Mouse (Mus musculus): ENCODE results near the gene Clstn2. TPM values are rescaled to one million over a fixed set of nuclear protein-coding genes. Genes with fewer than 3 reads are reported as not detected.

Clstn2 gene
- polyA plus RNA-seq, 1 experiment, result 1.9 TPM

DNA sequence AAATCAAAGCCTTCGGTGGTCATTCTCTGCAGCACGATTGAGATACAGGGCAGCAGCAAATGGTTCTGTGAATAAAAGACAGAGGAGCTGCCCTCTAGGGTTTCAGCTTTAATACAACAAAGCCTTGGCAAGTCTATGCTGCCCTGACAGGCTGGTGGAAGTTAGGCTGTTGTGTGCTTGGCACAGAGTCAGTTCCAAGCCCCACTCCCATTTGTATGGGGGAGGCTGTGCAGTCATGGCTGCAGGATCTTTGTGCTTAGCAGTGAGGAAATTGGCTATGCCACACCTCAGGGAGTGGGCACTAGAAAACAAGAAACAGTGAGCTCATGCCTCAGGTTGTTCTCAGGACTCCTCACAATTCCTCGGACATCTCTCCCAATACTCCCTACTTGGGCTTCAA is 384.6 kb downstream of the Clstn2 start:
- no peaks in the 10 kb centered on the region for H3K36me3 ChIP-seq (ENCODE audit: control insufficient read depth, insufficient read depth, low read length)
- H3K4me1 ChIP-seq (ENCODE audit: control insufficient read depth, insufficient read depth, low read length), result no peaks in the 10 kb centered on the region
- no peak for DNase-seq
- WGBS, result 48% methylated on average over 3 of the region's 3 CpGs
- no peak overlapping the region for H3K27ac ChIP-seq (ENCODE audit: insufficient read depth, low read depth, low read length)
- no peak for TF ChIP-seq CTCF (conservative IDR thresholded peaks at IDR 0.05; ENCODE audit: insufficient read depth, insufficient read length, low read depth, low read length)
- no peak for TF ChIP-seq POLR2A (IDR thresholded peaks at IDR 0.05; ENCODE audit: low read depth, low read length)
- H3K4me3 ChIP-seq (ENCODE audit: insufficient read depth, low read depth, low read length), result no peak overlapping the region
- H3K27me3 ChIP-seq (replicated peaks; ENCODE audit: control insufficient read depth, insufficient read depth, low read length), result no peaks in the 10 kb centered on the region

DNA sequence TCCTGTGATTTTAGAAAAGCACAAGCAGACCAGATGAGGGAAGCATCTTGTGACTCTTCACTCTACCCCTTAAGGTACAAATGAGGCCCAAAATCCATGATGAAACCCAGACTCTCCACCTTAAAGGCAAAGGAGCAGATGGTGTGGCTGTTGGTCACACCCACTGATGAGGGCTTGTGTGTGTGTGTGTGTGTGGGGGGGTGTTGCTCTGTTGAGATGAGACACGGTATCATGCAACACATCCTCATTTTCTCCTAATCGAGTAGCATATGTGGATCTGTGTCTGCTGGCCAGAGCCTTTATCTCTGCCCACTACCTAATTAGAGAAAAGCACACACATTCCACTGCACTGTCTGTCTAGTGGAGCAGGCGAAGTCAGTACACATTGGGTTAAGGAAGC is 387.2 kb downstream of the Clstn2 start:
- WGBS, result 81% methylated on average over 3 of the region's 3 CpGs
- no peaks in the 10 kb centered on the region for H3K27me3 ChIP-seq (replicated peaks; ENCODE audit: control insufficient read depth, insufficient read depth, low read length)
- no peaks in the 10 kb centered on the region for H3K36me3 ChIP-seq (ENCODE audit: control insufficient read depth, insufficient read depth, low read length)
- no peak overlapping the region for H3K4me3 ChIP-seq (ENCODE audit: insufficient read depth, low read depth, low read length)
- TF ChIP-seq POLR2A (IDR thresholded peaks at IDR 0.05; ENCODE audit: low read depth, low read length) (no peak), CTCF (conservative IDR thresholded peaks at IDR 0.05; ENCODE audit: insufficient read depth, insufficient read length, low read depth, low read length) (no peak)
- no peak for DNase-seq
- H3K27ac ChIP-seq (ENCODE audit: insufficient read depth, low read depth, low read length), result no peak overlapping the region
- H3K4me1 ChIP-seq (ENCODE audit: control insufficient read depth, insufficient read depth, low read length), result no peaks in the 10 kb centered on the region

DNA sequence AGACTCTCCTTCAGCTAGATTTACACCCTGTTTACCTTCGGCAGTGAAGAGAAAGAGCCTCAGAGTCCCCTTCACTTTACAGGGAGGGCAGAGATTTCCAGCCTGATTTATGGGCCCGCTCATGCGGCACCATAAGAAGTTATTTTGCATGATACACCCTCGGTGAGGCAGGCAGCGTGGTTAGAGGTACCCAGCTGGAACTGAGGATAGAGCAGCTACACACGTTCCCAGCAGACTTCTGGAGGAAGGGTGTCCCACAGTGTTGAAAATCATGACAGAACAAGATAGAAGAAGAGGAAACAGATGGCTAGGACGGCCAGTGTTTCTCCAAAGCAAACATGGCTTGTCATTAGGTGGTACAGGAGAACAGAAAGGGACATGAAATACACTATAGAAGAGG is 390.6 kb downstream of the Clstn2 start:
- no peak overlapping the region for H3K27ac ChIP-seq (ENCODE audit: insufficient read depth, low read depth, low read length)
- H3K4me3 ChIP-seq (ENCODE audit: insufficient read depth, low read depth, low read length), result no peak overlapping the region
- no peaks in the 10 kb centered on the region for H3K36me3 ChIP-seq (ENCODE audit: control insufficient read depth, insufficient read depth, low read length)
- no peaks in the 10 kb centered on the region for H3K27me3 ChIP-seq (replicated peaks; ENCODE audit: control insufficient read depth, insufficient read depth, low read length)
- TF ChIP-seq CTCF (conservative IDR thresholded peaks at IDR 0.05; ENCODE audit: insufficient read depth, insufficient read length, low read depth, low read length) (no peak), POLR2A (IDR thresholded peaks at IDR 0.05; ENCODE audit: low read depth, low read length) (no peak)
- WGBS, result 19% methylated on average over 7 of the region's 7 CpGs
- H3K4me1 ChIP-seq (ENCODE audit: control insufficient read depth, insufficient read depth, low read length), result no peaks in the 10 kb centered on the region
- no peak for DNase-seq

DNA sequence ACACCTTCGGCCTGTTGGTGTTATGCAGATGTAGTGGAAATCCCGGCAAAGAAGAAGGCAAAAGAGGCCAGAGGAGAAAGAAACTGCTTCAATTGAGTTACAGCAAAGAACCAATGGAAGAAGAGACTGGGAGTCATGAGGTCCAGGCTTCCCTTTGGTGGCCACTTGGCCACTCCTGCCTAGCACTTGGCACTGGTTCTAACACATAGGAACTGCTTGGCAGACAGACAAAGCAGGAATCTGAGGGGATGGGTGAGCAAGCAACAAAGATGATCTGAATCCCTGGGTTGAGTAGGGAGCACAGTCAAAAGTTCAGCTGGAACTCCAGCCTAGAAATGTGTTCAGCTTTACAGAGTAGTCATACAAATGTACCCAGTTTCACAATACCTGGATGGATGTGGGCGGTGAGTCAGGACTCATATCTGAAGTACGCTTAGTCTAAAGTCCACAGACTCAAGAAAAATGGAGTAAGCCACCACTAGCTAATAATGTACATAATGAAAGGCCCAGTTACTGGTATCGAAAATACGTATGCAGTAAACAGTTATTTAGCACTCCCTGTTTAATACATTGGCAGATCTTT is 392.9 kb downstream of the Clstn2 start:
- no peak for DNase-seq
- Histone ChIP-seq H3K36me3 (ENCODE audit: control insufficient read depth, insufficient read depth, low read length) (no peaks in the 10 kb centered on the region), H3K4me1 (ENCODE audit: control insufficient read depth, insufficient read depth, low read length) (no peaks in the 10 kb centered on the region), H3K27ac (ENCODE audit: insufficient read depth, low read depth, low read length) (no peak overlapping the region), H3K27me3 (replicated peaks; ENCODE audit: control insufficient read depth, insufficient read depth, low read length) (no peaks in the 10 kb centered on the region), H3K4me3 (ENCODE audit: insufficient read depth, low read depth, low read length) (no peak overlapping the region)
- 88% methylated on average over 6 of the region's 6 CpGs for WGBS
- no peak for TF ChIP-seq CTCF (conservative IDR thresholded peaks at IDR 0.05; ENCODE audit: insufficient read depth, insufficient read length, low read depth, low read length)
- no peak for TF ChIP-seq POLR2A (IDR thresholded peaks at IDR 0.05; ENCODE audit: low read depth, low read length)

DNA sequence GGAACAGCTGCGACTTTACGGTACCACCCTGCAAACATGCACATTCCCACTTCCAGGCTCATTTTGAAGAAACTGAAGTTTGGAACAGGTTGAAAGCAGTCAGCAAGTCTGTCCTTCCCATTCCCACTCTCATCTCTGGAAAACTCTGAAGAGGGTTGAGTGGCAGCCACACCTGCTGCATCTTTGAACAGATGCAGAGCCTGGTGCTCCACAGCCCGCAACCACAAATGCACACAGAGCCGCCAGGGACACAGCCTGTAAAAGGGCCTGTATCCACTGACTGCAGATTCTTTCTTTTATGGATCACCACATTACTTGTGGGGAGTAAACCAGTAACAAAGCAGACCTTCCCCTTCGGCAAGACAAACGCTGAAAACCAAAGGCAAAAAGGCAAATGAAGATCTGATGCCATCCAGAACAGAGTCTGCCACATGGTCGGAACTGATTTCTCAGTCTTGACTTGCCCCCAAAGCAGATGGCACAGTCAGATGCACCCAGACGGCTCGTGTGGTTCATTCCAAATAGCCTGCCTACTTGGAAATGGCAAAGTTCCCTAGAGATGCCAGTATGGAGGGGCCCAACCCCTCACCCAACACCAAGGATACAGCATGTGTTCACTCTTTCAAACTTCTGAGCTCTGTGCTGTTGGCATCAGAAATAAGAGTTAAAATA is 394.2 kb downstream of the Clstn2 start:
- no peaks in the 10 kb centered on the region for H3K36me3 ChIP-seq (ENCODE audit: control insufficient read depth, insufficient read depth, low read length)
- no peaks in the 10 kb centered on the region for H3K4me1 ChIP-seq (ENCODE audit: control insufficient read depth, insufficient read depth, low read length)
- no peaks in the 10 kb centered on the region for H3K27me3 ChIP-seq (replicated peaks; ENCODE audit: control insufficient read depth, insufficient read depth, low read length)
- WGBS, result 91% methylated on average over 9 of the region's 9 CpGs
- no peak overlapping the region for H3K4me3 ChIP-seq (ENCODE audit: insufficient read depth, low read depth, low read length)
- H3K27ac ChIP-seq (ENCODE audit: insufficient read depth, low read depth, low read length), result no peak overlapping the region
- no peak for TF ChIP-seq CTCF (conservative IDR thresholded peaks at IDR 0.05; ENCODE audit: insufficient read depth, insufficient read length, low read depth, low read length)
- TF ChIP-seq POLR2A (IDR thresholded peaks at IDR 0.05; ENCODE audit: low read depth, low read length), result no peak
- no peak for DNase-seq

DNA sequence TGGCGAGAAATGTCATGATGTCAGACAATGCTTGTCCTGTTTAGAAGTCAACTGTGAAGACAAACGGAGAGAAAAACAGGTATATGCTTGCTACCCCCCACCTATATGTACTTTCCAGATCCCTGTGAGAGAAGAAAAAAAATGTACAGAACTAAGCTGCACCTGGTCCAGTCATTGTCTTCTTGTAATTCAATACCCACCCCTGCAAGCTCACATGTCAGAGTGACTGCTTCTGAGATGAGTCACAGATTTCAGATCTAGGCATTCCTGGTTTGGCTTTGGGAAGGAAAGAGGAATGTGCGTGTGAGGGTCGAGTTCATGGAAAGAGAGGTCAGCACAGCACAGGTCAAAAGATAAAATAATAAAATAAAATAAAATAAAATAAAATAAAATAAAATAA is 397.6 kb downstream of the Clstn2 start:
- H3K4me3 ChIP-seq (ENCODE audit: insufficient read depth, low read depth, low read length), result no peak overlapping the region
- TF ChIP-seq CTCF (conservative IDR thresholded peaks at IDR 0.05; ENCODE audit: insufficient read depth, insufficient read length, low read depth, low read length) (no peak), POLR2A (IDR thresholded peaks at IDR 0.05; ENCODE audit: low read depth, low read length) (no peak)
- H3K27ac ChIP-seq (ENCODE audit: insufficient read depth, low read depth, low read length), result no peak overlapping the region
- no peak for DNase-seq
- 78% methylated on average over 4 of the region's 4 CpGs for WGBS
- H3K4me1 ChIP-seq (ENCODE audit: control insufficient read depth, insufficient read depth, low read length), result no peaks in the 10 kb centered on the region
- no peaks in the 10 kb centered on the region; the same call in 1 of the 2 replicates for H3K27me3 ChIP-seq (replicated peaks; ENCODE audit: control insufficient read depth, insufficient read depth, low read length)
- no peaks in the 10 kb centered on the region for H3K36me3 ChIP-seq (ENCODE audit: control insufficient read depth, insufficient read depth, low read length)

DNA sequence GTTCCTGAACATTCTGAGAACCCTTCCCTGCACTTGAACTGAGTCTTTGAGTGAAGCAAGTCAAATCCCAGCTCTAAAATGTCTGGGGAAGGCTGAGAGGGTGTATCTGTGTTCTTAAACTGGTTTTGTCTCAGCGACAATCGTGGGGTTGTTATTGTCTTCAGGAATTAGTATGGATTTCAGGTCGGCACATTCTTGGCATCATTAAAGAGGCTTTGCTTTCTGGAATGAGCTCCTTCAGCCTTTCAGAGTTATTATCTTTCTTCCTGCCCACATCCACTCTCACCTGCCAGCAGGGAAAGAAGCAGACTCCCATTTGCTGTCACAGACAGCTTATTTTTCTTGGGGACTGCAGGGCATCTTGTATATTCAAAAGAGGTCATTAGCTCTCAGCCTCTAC is 398.1 kb downstream of the Clstn2 start:
- DNase-seq, result no peak
- Histone ChIP-seq H3K4me1 (ENCODE audit: control insufficient read depth, insufficient read depth, low read length) (no peaks in the 10 kb centered on the region), H3K27me3 (replicated peaks; ENCODE audit: control insufficient read depth, insufficient read depth, low read length) (no peaks in the 10 kb centered on the region; the same call in 1 of the 2 replicates), H3K27ac (ENCODE audit: insufficient read depth, low read depth, low read length) (no peak overlapping the region), H3K4me3 (ENCODE audit: insufficient read depth, low read depth, low read length) (no peak overlapping the region), H3K36me3 (ENCODE audit: control insufficient read depth, insufficient read depth, low read length) (no peaks in the 10 kb centered on the region)
- WGBS, result 67% methylated on average over 3 of the region's 3 CpGs
- TF ChIP-seq CTCF (conservative IDR thresholded peaks at IDR 0.05; ENCODE audit: insufficient read depth, insufficient read length, low read depth, low read length) (no peak), POLR2A (IDR thresholded peaks at IDR 0.05; ENCODE audit: low read depth, low read length) (no peak)
